Comparison of ENCODE assay signal across 8 mouse cellular contexts in genomic region chr6:94717705-94718489, GRCm38 (mm10). TPM values are rescaled to one million over a fixed set of nuclear protein-coding genes. Genes with fewer than 3 reads are reported as not detected.
A peak's percentile ranks its signal among the peaks of the same experiment; 100 is the strongest.
DNase-seq lines count a peak whose midpoint lies in the region; ATAC-seq and TF ChIP-seq lines count a peak whose summit lies in the region.

No protein-coding gene starts in this region.

- TF ChIP-seq EP300 in stomach, postnatal 0 days (optimal IDR thresholded peaks at IDR 0.05), result no peak

- 0 out of 2 replicates have a peak, but pooled peaks cover 5% of the 10 kb centered on the region for H3K4me1 ChIP-seq in heart, embryonic 12.5 days (replicated peaks)
- 0 out of 2 replicates have a peak, but pooled peaks cover 5% of the 10 kb centered on the region for H3K4me1 ChIP-seq in heart, embryonic 15.5 days (replicated peaks)
- peaks cover 36% of the 10 kb centered on the region for H3K4me1 ChIP-seq in limb, embryonic 10.5 days
- H3K4me1 ChIP-seq in stomach, postnatal 0 days (replicated peaks; ENCODE audit: control insufficient read depth, insufficient read depth), result no peaks in the 10 kb centered on the region; the same call in 1 of the 2 replicates

- TF ChIP-seq CTCF in stomach, postnatal 0 days (IDR thresholded peaks at IDR 0.05; ENCODE audit: low read depth), result no peak

- no peak overlapping the region for H3K27ac ChIP-seq in heart, embryonic 12.5 days (ENCODE audit: poor library complexity, severe bottlenecking)
- H3K27ac ChIP-seq in heart, embryonic 15.5 days, result peak overlapping the region; percentile 54
- H3K27ac ChIP-seq in limb, embryonic 10.5 days, result peak overlapping the region; percentile 54; the same call in 1 of the 2 replicates
- 0 out of 2 replicates have a peak overlapping the region, but pooled peaks have one; percentile 13 for H3K27ac ChIP-seq in stomach, postnatal 0 days (replicated peaks)

- intact Hi-C loops in left cerebral cortex, postnatal 36 days (cut with DNase I), result no loop called here

- 67% methylated on average over 7 of the region's 7 CpGs for WGBS in heart, embryonic 12.5 days
- 56% methylated on average over 7 of the region's 7 CpGs for WGBS in heart, embryonic 15.5 days
- 76% methylated on average over 7 of the region's 7 CpGs for WGBS in limb, embryonic 10.5 days
- WGBS in stomach, postnatal 0 days, result 35% methylated on average over 7 of the region's 7 CpGs

- no peaks in the 10 kb centered on the region for H3K27me3 ChIP-seq in heart, embryonic 12.5 days (replicated peaks)
- no peaks in the 10 kb centered on the region for H3K27me3 ChIP-seq in heart, embryonic 15.5 days
- peaks cover 6% of the 10 kb centered on the region for H3K27me3 ChIP-seq in limb, embryonic 10.5 days (ENCODE audit: low read depth, poor library complexity, severe bottlenecking)
- H3K27me3 ChIP-seq in stomach, postnatal 0 days (ENCODE audit: control insufficient read depth, insufficient read depth, low read length), result no peaks in the 10 kb centered on the region

- ATAC-seq in heart, embryonic 12.5 days (ENCODE audit: insufficient number of reproducible peaks, low FRiP score), result no peak
- peak; percentile 74 for ATAC-seq in heart, embryonic 15.5 days (replicated peaks; ENCODE audit: insufficient number of reproducible peaks, insufficient read depth, low FRiP score, low read depth)
- ATAC-seq in stomach, postnatal 0 days (ENCODE audit: low FRiP score, low TSS enrichment), result peak; percentile 56; the same call in 1 of the 2 replicates

- H3K4me2 ChIP-seq in heart, embryonic 12.5 days, result no peak overlapping the region
- H3K4me2 ChIP-seq in heart, embryonic 15.5 days, result no peak overlapping the region
- no peak overlapping the region for H3K4me2 ChIP-seq in stomach, postnatal 0 days (replicated peaks; ENCODE audit: low read depth)

- H3K36me3 ChIP-seq in heart, embryonic 12.5 days, result no peaks in the 10 kb centered on the region
- no peaks in the 10 kb centered on the region for H3K36me3 ChIP-seq in heart, embryonic 15.5 days
- H3K36me3 ChIP-seq in limb, embryonic 10.5 days, result no peaks in the 10 kb centered on the region
- H3K36me3 ChIP-seq in stomach, postnatal 0 days (ENCODE audit: control insufficient read depth, insufficient read depth, low read length), result no peaks in the 10 kb centered on the region

- H3K4me3 ChIP-seq in heart, embryonic 12.5 days, result no peak overlapping the region
- no peak overlapping the region for H3K4me3 ChIP-seq in heart, embryonic 15.5 days
- no peak overlapping the region for H3K4me3 ChIP-seq in limb, embryonic 10.5 days
- no peak overlapping the region for H3K4me3 ChIP-seq in stomach, postnatal 0 days (ENCODE audit: low read depth, low read length)

- DNase-seq in heart, adult 11 months, result peak; percentile 97
- DNase-seq in adipocyte (ENCODE audit: low spot score), result peak; percentile 90
- DNase-seq in limb, embryonic 10.5 days (ENCODE audit: low spot score), result no peak
- DNase-seq in stomach, postnatal 0 days (ENCODE audit: low spot score), result no peak
- DNase-seq in urinary bladder, adult 2 months (ENCODE audit: low spot score), result no peak
- no peak for DNase-seq in left cerebral cortex, postnatal 36 days (ENCODE audit: low spot score in 2 of 2)

- H3K9me3 ChIP-seq in heart, embryonic 12.5 days (replicated peaks), result no peaks in the 10 kb centered on the region
- H3K9me3 ChIP-seq in heart, embryonic 15.5 days (replicated peaks), result no peaks in the 10 kb centered on the region
- H3K9me3 ChIP-seq in limb, embryonic 10.5 days (replicated peaks), result no peaks in the 10 kb centered on the region
- H3K9me3 ChIP-seq in stomach, postnatal 0 days (ENCODE audit: control insufficient read depth, low read length), result no peaks in the 10 kb centered on the region

- no peak overlapping the region for H3K9ac ChIP-seq in heart, embryonic 12.5 days
- H3K9ac ChIP-seq in heart, embryonic 15.5 days, result no peak overlapping the region
- no peak overlapping the region for H3K9ac ChIP-seq in stomach, postnatal 0 days (ENCODE audit: low read length)

RNA-seq across cellular contexts. Expression of gene Lrig1, which starts 17.9 kb away (rescaled TPM):
- polyA plus RNA-seq in heart, embryonic 12.5 days (2016; fragmentation: Nextera tagmentation; extraction: Ambion mirVana), result 14.6 and 16.5 TPM in 2 replicates
- polyA plus RNA-seq in heart, embryonic 15.5 days (2015; fragmentation: Nextera tagmentation; extraction: Ambion mirVana), result 8.0 and 12.6 TPM in 2 replicates
- polyA plus RNA-seq in limb, embryonic 10.5 days (2016; fragmentation: Nextera tagmentation; extraction: Ambion mirVana), result 13.7 and 15.7 TPM in 2 replicates
- polyA plus RNA-seq in stomach, postnatal 0 days (2015; fragmentation: Nextera tagmentation; extraction: Ambion mirVana), result 15.2 and 19.6 TPM in 2 replicates
- polyA plus RNA-seq in urinary bladder, adult 2 months (2012; rRNA removed), result 10.8 and 13.8 TPM in 2 replicates
- 10 to 100 TPM; 27.2 to 27.7 TPM for total RNA-seq in left cerebral cortex, postnatal 36 days (2021)

Comparison
In these comparisons a context has a peak if more than half of its experiments do, and no peak if none do; other contexts are left out.
1. DNase-seq: peak in heart, adult 11 months (single experiment) and adipocyte (single experiment); none in limb, embryonic 10.5 days (single experiment), stomach, postnatal 0 days (single experiment), urinary bladder, adult 2 months (single experiment) and left cerebral cortex, postnatal 36 days (0 of 2).